Mouse (Mus musculus) small intestine, adult 2 months (tissue): ENCODE measurements at regions not wholly inside any gene's neighbourhood (a gene's known extent, or its start where the extent isn't known, plus 50 kb on each side); places are given as distances from the start of the nearest gene placed in this dataset.

Source experiments
- CTCF ChIP-seq: fragments of 200-500 bp; IDR thresholded peaks from 2 replicates; pipeline ENCODE4 v1.5.1; 2012; ENCODE audit warnings: low read depth, mild to moderate bottlenecking, control low read depth, inconsistent platforms, low read length, moderate library complexity, mixed read lengths; ENCODE audit not compliant: insufficient replicate concordance, insufficient read length; ENCODE audit errors: extremely low read depth
- POLR2A ChIP-seq: fragments of 200-500 bp; IDR thresholded peaks from 2 replicates; pipeline ENCODE4 v1.6.1; 2012; ENCODE audit warnings: low read depth, mild to moderate bottlenecking, control low read depth, inconsistent platforms, low read length, moderate library complexity

DNA sequence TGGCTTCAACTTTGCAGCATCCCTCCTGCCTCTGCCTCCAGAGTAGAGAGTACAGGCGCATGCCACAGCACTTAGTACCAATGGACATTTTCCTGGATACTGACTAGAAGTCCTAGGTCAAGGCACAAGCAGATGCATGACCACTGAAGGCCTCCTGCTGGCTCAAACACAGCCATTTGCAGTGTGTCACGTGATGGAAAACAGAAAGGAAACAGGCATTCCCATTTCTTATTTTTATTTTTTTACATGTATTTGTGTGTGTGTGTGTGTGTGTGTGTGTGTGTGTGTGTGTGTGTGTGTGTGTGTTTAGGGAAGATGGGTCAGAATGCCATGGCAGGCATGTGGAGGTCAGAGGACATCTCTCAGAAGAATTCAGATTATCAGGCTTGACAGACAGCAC, 65.6 kb downstream of the Thap12 start:
- TF ChIP-seq CTCF (no peak), POLR2A (no peak)
